Mouse (Mus musculus): Measurements from ENCODE around the gene Adora1. TPM values are rescaled to one million over a fixed set of nuclear protein-coding genes. Genes with fewer than 3 reads are reported as not detected.

Adora1 gene
- polyA plus RNA-seq, 1 experiment: 0.50 TPM

GRCm38 (mm10) chr1:134163476-134163875, 71.8 kb downstream of the Adora1 start:
- Histone ChIP-seq H3K36me3 (replicated peaks; ENCODE audit: low read length) (no peaks in the 10 kb centered on the region), H3K4me1 (peaks cover 13% of the 10 kb centered on the region), H3K4me3 (replicated peaks) (no peak overlapping the region), H3K9me3 (peaks cover 13% of the 10 kb centered on the region), H3K27me3 (replicated peaks) (peaks cover 58% of the 10 kb centered on the region)
- TF ChIP-seq FLI1 (IDR thresholded peaks at IDR 0.05; ENCODE audit: low read length) (no peak), GATA1 (IDR thresholded peaks at IDR 0.05; ENCODE audit: borderline replicate concordance, low read length) (no peak)

- H3K9me3 ChIP-seq: peaks cover 17% of the 10 kb centered on the region
- no peak overlapping the region for H3K4me3 ChIP-seq (replicated peaks)
- H3K4me1 ChIP-seq: peaks cover 5% of the 10 kb centered on the region
- peaks cover 57% of the 10 kb centered on the region for H3K27me3 ChIP-seq (replicated peaks)
- H3K36me3 ChIP-seq (replicated peaks; ENCODE audit: low read length): no peaks in the 10 kb centered on the region
- peak; percentile 16; the same call in 1 of the 3 replicates for TF ChIP-seq GATA1 (IDR thresholded peaks at IDR 0.05; ENCODE audit: borderline replicate concordance, low read length)
- no peak for TF ChIP-seq FLI1 (IDR thresholded peaks at IDR 0.05; ENCODE audit: low read length)
Observed at GRCm38 (mm10) chr1:134162510-134163225, 72.6 kb downstream of the Adora1 start.

- Histone ChIP-seq H3K9me3 (peaks cover 13% of the 10 kb centered on the region), H3K4me3 (replicated peaks) (no peak overlapping the region), H3K4me1 (no peaks in the 10 kb centered on the region), H3K36me3 (replicated peaks; ENCODE audit: low read length) (no peaks in the 10 kb centered on the region), H3K27me3 (replicated peaks) (peaks cover 49% of the 10 kb centered on the region)
- TF ChIP-seq FLI1 (IDR thresholded peaks at IDR 0.05; ENCODE audit: low read length) (no peak), GATA1 (IDR thresholded peaks at IDR 0.05; ENCODE audit: borderline replicate concordance, low read length) (no peak)
Observed at GRCm38 (mm10) chr1:134161399-134161798, 73.8 kb downstream of the Adora1 start.

- Histone ChIP-seq H3K9me3 (peaks cover 6% of the 10 kb centered on the region; the same call in 1 of the 2 replicates), H3K4me3 (replicated peaks) (no peak overlapping the region), H3K27me3 (replicated peaks) (peaks cover 45% of the 10 kb centered on the region), H3K36me3 (replicated peaks; ENCODE audit: low read length) (no peaks in the 10 kb centered on the region), H3K4me1 (no peaks in the 10 kb centered on the region)
- no peak for TF ChIP-seq GATA1 (IDR thresholded peaks at IDR 0.05; ENCODE audit: borderline replicate concordance, low read length)
- no peak for TF ChIP-seq FLI1 (IDR thresholded peaks at IDR 0.05; ENCODE audit: low read length)
Observed at GRCm38 (mm10) chr1:134160404-134160803, 74.8 kb downstream of the Adora1 start.

- peaks cover 44% of the 10 kb centered on the region for H3K27me3 ChIP-seq (replicated peaks)
- TF ChIP-seq GATA1 (IDR thresholded peaks at IDR 0.05; ENCODE audit: borderline replicate concordance, low read length): no peak
- TF ChIP-seq FLI1 (IDR thresholded peaks at IDR 0.05; ENCODE audit: low read length): no peak
- no peak overlapping the region for H3K4me3 ChIP-seq (replicated peaks)
- peaks cover 10% of the 10 kb centered on the region for H3K9me3 ChIP-seq
- H3K36me3 ChIP-seq (replicated peaks; ENCODE audit: low read length): no peaks in the 10 kb centered on the region
- H3K4me1 ChIP-seq: peaks cover 18% of the 10 kb centered on the region
Observed at GRCm38 (mm10) chr1:134154655-134155054, 80.6 kb downstream of the Adora1 start.

GRCm38 (mm10) chr1:134154121-134154520, 81.1 kb downstream of the Adora1 start:
- H3K4me1 ChIP-seq: peaks cover 18% of the 10 kb centered on the region
- H3K4me3 ChIP-seq (replicated peaks): no peak overlapping the region
- H3K36me3 ChIP-seq (replicated peaks; ENCODE audit: low read length): no peaks in the 10 kb centered on the region
- peaks cover 10% of the 10 kb centered on the region for H3K9me3 ChIP-seq
- TF ChIP-seq GATA1 (IDR thresholded peaks at IDR 0.05; ENCODE audit: borderline replicate concordance, low read length) (no peak), FLI1 (IDR thresholded peaks at IDR 0.05; ENCODE audit: low read length) (no peak)
- H3K27me3 ChIP-seq (replicated peaks): peaks cover 43% of the 10 kb centered on the region

GRCm38 (mm10) chr1:134152626-134153590, 82.3 kb downstream of the Adora1 start:
- Histone ChIP-seq H3K9me3 (peaks cover 5% of the 10 kb centered on the region), H3K4me1 (peaks cover 18% of the 10 kb centered on the region), H3K4me3 (replicated peaks) (no peak overlapping the region), H3K27me3 (replicated peaks) (peaks cover 43% of the 10 kb centered on the region), H3K36me3 (replicated peaks; ENCODE audit: low read length) (no peaks in the 10 kb centered on the region)
- TF ChIP-seq GATA1 (IDR thresholded peaks at IDR 0.05; ENCODE audit: borderline replicate concordance, low read length) (no peak), FLI1 (IDR thresholded peaks at IDR 0.05; ENCODE audit: low read length) (no peak)

GRCm38 (mm10) chr1:134151655-134152412, 83.4 kb downstream of the Adora1 start:
- Histone ChIP-seq H3K9me3 (peaks cover 5% of the 10 kb centered on the region), H3K4me3 (replicated peaks) (no peak overlapping the region), H3K36me3 (replicated peaks; ENCODE audit: low read length) (no peaks in the 10 kb centered on the region), H3K4me1 (peaks cover 18% of the 10 kb centered on the region), H3K27me3 (replicated peaks) (peaks cover 46% of the 10 kb centered on the region)
- TF ChIP-seq FLI1 (IDR thresholded peaks at IDR 0.05; ENCODE audit: low read length) (no peak), GATA1 (IDR thresholded peaks at IDR 0.05; ENCODE audit: borderline replicate concordance, low read length) (no peak)

- Histone ChIP-seq H3K4me3 (replicated peaks) (no peak overlapping the region), H3K36me3 (replicated peaks; ENCODE audit: low read length) (no peaks in the 10 kb centered on the region), H3K9me3 (peaks cover 5% of the 10 kb centered on the region), H3K27me3 (replicated peaks) (peaks cover 54% of the 10 kb centered on the region), H3K4me1 (peaks cover 18% of the 10 kb centered on the region)
- no peak for TF ChIP-seq FLI1 (IDR thresholded peaks at IDR 0.05; ENCODE audit: low read length)
Observed at GRCm38 (mm10) chr1:134150745-134151144, 84.5 kb downstream of the Adora1 start.
